ENCODE assay signal across 39 mouse cellular contexts in genomic region chr2:122241226-122241625, GRCm38 (mm10). TPM values are rescaled to one million over a fixed set of nuclear protein-coding genes. Genes with fewer than 3 reads are reported as not detected.
DNase-seq lines count a peak whose midpoint lies in the region; ATAC-seq and TF ChIP-seq lines count a peak whose summit lies in the region.
"Had no signal": no experiment of that assay in that cellular context is flagged by ENCODE, and none has a peak within 500 bp of the region (broad histone marks: within the 10 kb centered on the region; RNA-seq: fewer than 3 reads in every experiment).

No protein-coding gene starts in this region.

- no peaks in the 10 kb centered on the region for H3K9me3 ChIP-seq in kidney, embryonic 14.5 days (ENCODE audit: control insufficient read depth, low read length)
- no peaks in the 10 kb centered on the region for H3K9me3 ChIP-seq in intestine, embryonic 15.5 days
- no peaks in the 10 kb centered on the region for H3K9me3 ChIP-seq in liver, embryonic 14.5 days (ENCODE audit: control insufficient read depth, low read length)
- H3K9me3 ChIP-seq in forebrain, embryonic 11.5 days (ENCODE audit: control insufficient read depth, low read length), result no peaks in the 10 kb centered on the region
- H3K9me3 ChIP-seq: embryonic facial prominence, embryonic 13.5 days; forebrain, embryonic 12.5 days; limb, embryonic 13.5 days; midbrain, embryonic 10.5 days; midbrain, embryonic 15.5 days had no signal

- H3K4me1 ChIP-seq in kidney, embryonic 14.5 days (ENCODE audit: control insufficient read depth, insufficient read depth, low read length), result 0 out of 2 replicates have a peak, but pooled peaks cover 4% of the 10 kb centered on the region
- H3K4me1 ChIP-seq in intestine, embryonic 15.5 days (replicated peaks), result 0 out of 2 replicates have a peak, but pooled peaks cover 2% of the 10 kb centered on the region
- peaks cover 3 to 31% of the 10 kb centered on the region in 2 experiments for H3K4me1 ChIP-seq in liver, embryonic 14.5 days (replicated peaks; ENCODE audit: control insufficient read depth in 2 of 2, insufficient read depth in 2 of 2, low read length in 1 of 2)
- H3K4me1 ChIP-seq in forebrain, embryonic 11.5 days (replicated peaks; ENCODE audit: control insufficient read depth, insufficient read depth, low read length), result no peaks in the 10 kb centered on the region
- H3K4me1 ChIP-seq: forebrain, embryonic 12.5 days; limb, embryonic 13.5 days; midbrain, embryonic 10.5 days; midbrain, embryonic 15.5 days had no signal

- DNase-seq in kidney, adult 18-20 months, result peak; percentile 45
- peak; percentile 21 for DNase-seq in kidney, postnatal 14 days
- no peak for DNase-seq in liver, embryonic 14.5 days (ENCODE audit: low read depth in 3 of 3, low spot score in 3 of 3)
- no peak for DNase-seq in adrenal gland, postnatal 4 days (ENCODE audit: low spot score in 2 of 2)
- no peak for DNase-seq in forebrain, embryonic 11.5 days (ENCODE audit: low spot score)
- DNase-seq: adrenal gland, postnatal 10 days; cerebellum, adult 11-12 months; cerebellum, postnatal 10 days; forebrain, postnatal 0 days; gastrocnemius, postnatal 14 days; heart, postnatal 14 days; lung, embryonic 14.5 days; lung, postnatal 14 days; thymus, adult 18-20 months; thymus, postnatal 25 days had no signal

- H3K27me3 ChIP-seq in kidney, embryonic 14.5 days (ENCODE audit: control insufficient read depth, insufficient read depth, low read length), result no peaks in the 10 kb centered on the region
- no peaks in the 10 kb centered on the region for H3K27me3 ChIP-seq in intestine, embryonic 15.5 days (replicated peaks)
- no peaks in the 10 kb centered on the region for H3K27me3 ChIP-seq in liver, embryonic 14.5 days (ENCODE audit: control insufficient read depth, insufficient read depth, low read length)
- H3K27me3 ChIP-seq in forebrain, embryonic 11.5 days (ENCODE audit: control insufficient read depth, insufficient read depth, low read length), result no peaks in the 10 kb centered on the region
- H3K27me3 ChIP-seq: embryonic facial prominence, embryonic 13.5 days; forebrain, embryonic 12.5 days; limb, embryonic 13.5 days; midbrain, embryonic 15.5 days; Patski had no signal

- no peak overlapping the region for H3K4me2 ChIP-seq in kidney, embryonic 14.5 days (replicated peaks; ENCODE audit: low read depth, low read length)
- H3K4me2 ChIP-seq in intestine, embryonic 15.5 days (replicated peaks), result no peak overlapping the region
- no peak overlapping the region for H3K4me2 ChIP-seq in liver, embryonic 14.5 days (ENCODE audit: low read depth)
- no peak overlapping the region for H3K4me2 ChIP-seq in forebrain, embryonic 11.5 days (ENCODE audit: low read depth, low read length, severe bottlenecking)
- H3K4me2 ChIP-seq: embryonic facial prominence, embryonic 13.5 days; forebrain, embryonic 12.5 days; limb, embryonic 13.5 days; lung, embryonic 14.5 days; midbrain, embryonic 15.5 days had no signal

- 82% methylated on average over 4 of the region's 4 CpGs for WGBS in kidney, embryonic 14.5 days
- WGBS in intestine, embryonic 15.5 days, result 86% methylated on average over 4 of the region's 4 CpGs
- 73% methylated on average over 4 of the region's 4 CpGs for WGBS in liver, embryonic 14.5 days (ENCODE audit: insufficient replicate concordance)
- WGBS in forebrain, embryonic 11.5 days, result 87% methylated on average over 4 of the region's 4 CpGs

- no peak for TF ChIP-seq EP300 in liver, embryonic 14.5 days (IDR thresholded peaks at IDR 0.05; ENCODE audit: low read depth)

- H3K4me3 ChIP-seq in kidney, embryonic 14.5 days (ENCODE audit: low read length), result no peak overlapping the region
- no peak overlapping the region for H3K4me3 ChIP-seq in intestine, embryonic 15.5 days (replicated peaks)
- no peak overlapping the region for H3K4me3 ChIP-seq in liver, embryonic 14.5 days (ENCODE audit: insufficient read depth in 1 of 2, low read depth in 2 of 2, low read length in 2 of 2)
- H3K4me3 ChIP-seq in forebrain, embryonic 11.5 days (ENCODE audit: low read depth, low read length), result no peak overlapping the region
- H3K4me3 ChIP-seq: embryonic facial prominence, embryonic 13.5 days; forebrain, embryonic 12.5 days; limb, embryonic 13.5 days; midbrain, embryonic 10.5 days; midbrain, embryonic 15.5 days had no signal

- no peak overlapping the region for H3K27ac ChIP-seq in kidney, embryonic 14.5 days (ENCODE audit: low read depth, low read length)
- H3K27ac ChIP-seq in intestine, embryonic 15.5 days, result peak overlapping the region; percentile 22; the same call in 1 of the 2 replicates
- H3K27ac ChIP-seq in liver, embryonic 14.5 days, result peak overlapping the region; percentile 31; the same call in 1 of the 2 replicates
- H3K27ac ChIP-seq in forebrain, embryonic 11.5 days (ENCODE audit: low read depth, low read length), result no peak overlapping the region
- H3K27ac ChIP-seq: embryonic facial prominence, embryonic 13.5 days; forebrain, embryonic 12.5 days; hindbrain, postnatal 0 days; kidney, postnatal 0 days; limb, embryonic 13.5 days; midbrain, embryonic 10.5 days; midbrain, embryonic 15.5 days; stomach, postnatal 0 days had no signal

- no peak for ATAC-seq in kidney, embryonic 14.5 days (ENCODE audit: low FRiP score, low TSS enrichment)
- ATAC-seq in intestine, embryonic 15.5 days, result no peak
- ATAC-seq in liver, embryonic 14.5 days (ENCODE audit: insufficient read depth), result no peak
- ATAC-seq in megakaryocyte, adult 5-6 weeks (ENCODE audit: poor library complexity, severe bottlenecking), result no peak
- no peak for ATAC-seq in forebrain, embryonic 11.5 days (replicated peaks; ENCODE audit: low FRiP score)
- ATAC-seq: forebrain, postnatal 0 days; hindbrain, postnatal 0 days; midbrain, embryonic 15.5 days; Patski had no signal

- H3K36me3 ChIP-seq in kidney, embryonic 14.5 days (ENCODE audit: control insufficient read depth, insufficient read depth, low read length), result no peaks in the 10 kb centered on the region
- no peaks in the 10 kb centered on the region for H3K36me3 ChIP-seq in intestine, embryonic 15.5 days
- no peaks in the 10 kb centered on the region; the same call in none of the 2 replicates for H3K36me3 ChIP-seq in liver, embryonic 14.5 days (replicated peaks; ENCODE audit: control insufficient read depth, insufficient read depth, low read depth)
- no peaks in the 10 kb centered on the region for H3K36me3 ChIP-seq in forebrain, embryonic 11.5 days (ENCODE audit: control insufficient read depth, insufficient read depth, low read length)
- H3K36me3 ChIP-seq: embryonic facial prominence, embryonic 13.5 days; forebrain, embryonic 12.5 days; limb, embryonic 13.5 days; midbrain, embryonic 10.5 days; midbrain, embryonic 15.5 days had no signal

- H3K9ac ChIP-seq in kidney, embryonic 14.5 days (ENCODE audit: low read depth, low read length), result no peak overlapping the region
- no peak overlapping the region for H3K9ac ChIP-seq in intestine, embryonic 15.5 days
- H3K9ac ChIP-seq in liver, embryonic 14.5 days (replicated peaks), result no peak overlapping the region
- H3K9ac ChIP-seq in forebrain, embryonic 11.5 days (ENCODE audit: low read length), result no peak overlapping the region
- H3K9ac ChIP-seq: embryonic facial prominence, embryonic 13.5 days; forebrain, embryonic 12.5 days; forebrain, postnatal 0 days; limb, embryonic 13.5 days; lung, embryonic 14.5 days; midbrain, embryonic 15.5 days had no signal

- no peak for TF ChIP-seq CTCF in liver, embryonic 14.5 days (IDR thresholded peaks at IDR 0.05; ENCODE audit: low read depth)

RNA-seq across cellular contexts. Expression of gene Sord, which starts 6.7 kb away (rescaled TPM):
- polyA plus RNA-seq in kidney, embryonic 14.5 days (2014; fragmentation: Nextera tagmentation; extraction: Ambion mirVana), result 13.6 and 24.0 TPM in 2 replicates
- polyA plus RNA-seq in intestine, embryonic 15.5 days (2015; fragmentation: Nextera tagmentation; extraction: Ambion mirVana), result 68.1 and 68.6 TPM in 2 replicates
- 47.6 and 68.4 TPM in 2 replicates for polyA plus RNA-seq in liver, embryonic 14.5 days (2012; rRNA removed)
- polyA plus RNA-seq in liver, embryonic 14.5 days (2014; fragmentation: Nextera tagmentation; extraction: Ambion mirVana), result 146 and 160 TPM in 2 replicates
- total RNA-seq in adrenal gland, postnatal 4 days (2021), result 10 to 100 TPM; 61.4 to 77.3 TPM
- 26.3 and 27.8 TPM in 2 replicates for total RNA-seq in megakaryocyte, adult 5-6 weeks (2015)
- 34.9 and 36.1 TPM in 2 replicates for total RNA-seq in megakaryocyte, adult 5-6 weeks (2017)
- 28.4 and 31.7 TPM in 2 replicates for polyA plus RNA-seq in forebrain, embryonic 11.5 days (2014; fragmentation: Nextera tagmentation; extraction: Ambion mirVana)

RNA-seq across cellular contexts. Expression of gene Terb2, which starts 55.2 kb away (rescaled TPM):
- polyA plus RNA-seq in kidney, embryonic 14.5 days (2014; fragmentation: Nextera tagmentation; extraction: Ambion mirVana), result not detected in 2 replicates
- polyA plus RNA-seq in intestine, embryonic 15.5 days (2015; fragmentation: Nextera tagmentation; extraction: Ambion mirVana), result not detected in 2 replicates
- not detected in 2 replicates for polyA plus RNA-seq in liver, embryonic 14.5 days (2012; rRNA removed)
- not detected in 2 replicates for polyA plus RNA-seq in liver, embryonic 14.5 days (2014; fragmentation: Nextera tagmentation; extraction: Ambion mirVana)
- total RNA-seq in adrenal gland, postnatal 4 days (2021), result not detected
- not detected in 2 replicates for total RNA-seq in megakaryocyte, adult 5-6 weeks (2015)
- total RNA-seq in megakaryocyte, adult 5-6 weeks (2017), result not detected in 2 replicates
- polyA plus RNA-seq in forebrain, embryonic 11.5 days (2014; fragmentation: Nextera tagmentation; extraction: Ambion mirVana), result not detected in 2 replicates
- total RNA-seq: adrenal gland, postnatal 10 days; common myeloid progenitor, adult 5-6 weeks; forebrain, postnatal 0 days; gastrocnemius, postnatal 14 days; granulocyte monocyte progenitor cell, adult 5-6 weeks; heart, postnatal 14 days; hindbrain, postnatal 0 days; layer of hippocampus, adult 8-10 months; layer of hippocampus, postnatal 25 days; left cerebral cortex, adult 8-10 months; left cerebral cortex, postnatal 36 days; MEL; neutrophil, adult 5-6 weeks had no signal
- polyA plus RNA-seq: embryonic facial prominence, embryonic 13.5 days; forebrain, embryonic 12.5 days; forebrain, postnatal 0 days; heart, embryonic 14.5 days; hindbrain, embryonic 11.5 days; hindbrain, postnatal 0 days; kidney, postnatal 0 days; limb, embryonic 13.5 days; lung, embryonic 14.5 days; midbrain, embryonic 10.5 days; midbrain, embryonic 15.5 days; neural tube, embryonic 11.5 days; Patski; spleen, adult 2 months; stomach, postnatal 0 days had no signal

RNA-seq across cellular contexts. Expression of gene Patl2, which starts 55.2 kb away (rescaled TPM):
- polyA plus RNA-seq in kidney, embryonic 14.5 days (2014; fragmentation: Nextera tagmentation; extraction: Ambion mirVana), result not detected in 2 replicates
- polyA plus RNA-seq in intestine, embryonic 15.5 days (2015; fragmentation: Nextera tagmentation; extraction: Ambion mirVana), result not detected in 2 replicates
- 0.01 and 0.04 TPM in 2 replicates for polyA plus RNA-seq in liver, embryonic 14.5 days (2012; rRNA removed)
- polyA plus RNA-seq in liver, embryonic 14.5 days (2014; fragmentation: Nextera tagmentation; extraction: Ambion mirVana), result 0.11 TPM in 1 of 2 replicates, not detected in the other
- under 1 TPM in 1 of 2 experiments, not detected in 1; 0.45 TPM for total RNA-seq in adrenal gland, postnatal 4 days (2021)
- not detected in 2 replicates for total RNA-seq in megakaryocyte, adult 5-6 weeks (2015)
- not detected in 2 replicates for total RNA-seq in megakaryocyte, adult 5-6 weeks (2017)
- polyA plus RNA-seq in forebrain, embryonic 11.5 days (2014; fragmentation: Nextera tagmentation; extraction: Ambion mirVana), result not detected in 2 replicates
- total RNA-seq: common myeloid progenitor, adult 5-6 weeks; forebrain, postnatal 0 days; gastrocnemius, postnatal 14 days; granulocyte monocyte progenitor cell, adult 5-6 weeks; heart, postnatal 14 days; hindbrain, postnatal 0 days; layer of hippocampus, postnatal 25 days; left cerebral cortex, postnatal 36 days; neutrophil, adult 5-6 weeks had no signal
- polyA plus RNA-seq: embryonic facial prominence, embryonic 13.5 days; forebrain, embryonic 12.5 days; forebrain, postnatal 0 days; heart, embryonic 14.5 days; limb, embryonic 13.5 days; lung, embryonic 14.5 days; midbrain, embryonic 10.5 days; midbrain, embryonic 15.5 days; neural tube, embryonic 11.5 days; stomach, postnatal 0 days had no signal

RNA-seq across cellular contexts. Expression of gene Duox2, which starts 57.0 kb away (rescaled TPM):
- polyA plus RNA-seq in kidney, embryonic 14.5 days (2014; fragmentation: Nextera tagmentation; extraction: Ambion mirVana), result 0.05 TPM in 1 of 2 replicates, not detected in the other
- 0.08 TPM in 1 of 2 replicates, not detected in the other for polyA plus RNA-seq in intestine, embryonic 15.5 days (2015; fragmentation: Nextera tagmentation; extraction: Ambion mirVana)
- polyA plus RNA-seq in liver, embryonic 14.5 days (2012; rRNA removed), result 0.01 TPM in 1 of 2 replicates, not detected in the other
- not detected in 2 replicates for polyA plus RNA-seq in liver, embryonic 14.5 days (2014; fragmentation: Nextera tagmentation; extraction: Ambion mirVana)
- under 1 TPM; 0.08 to 0.17 TPM for total RNA-seq in adrenal gland, postnatal 4 days (2021)
- not detected in 2 replicates for total RNA-seq in megakaryocyte, adult 5-6 weeks (2015)
- total RNA-seq in megakaryocyte, adult 5-6 weeks (2017), result not detected in 2 replicates
- polyA plus RNA-seq in forebrain, embryonic 11.5 days (2014; fragmentation: Nextera tagmentation; extraction: Ambion mirVana), result not detected in 2 replicates
- total RNA-seq: common myeloid progenitor, adult 5-6 weeks; granulocyte monocyte progenitor cell, adult 5-6 weeks; left cerebral cortex, postnatal 36 days; MEL; neutrophil, adult 5-6 weeks had no signal
- polyA plus RNA-seq: forebrain, embryonic 12.5 days; forebrain, postnatal 0 days; hindbrain, embryonic 11.5 days; midbrain, embryonic 10.5 days; midbrain, embryonic 15.5 days had no signal

RNA-seq across cellular contexts. Expression of gene Duoxa2, which starts 57.5 kb away (rescaled TPM):
- 0.22 TPM in 1 of 2 replicates, not detected in the other for polyA plus RNA-seq in kidney, embryonic 14.5 days (2014; fragmentation: Nextera tagmentation; extraction: Ambion mirVana)
- 0.14 and 0.25 TPM in 2 replicates for polyA plus RNA-seq in intestine, embryonic 15.5 days (2015; fragmentation: Nextera tagmentation; extraction: Ambion mirVana)
- polyA plus RNA-seq in liver, embryonic 14.5 days (2012; rRNA removed), result not detected in 2 replicates
- polyA plus RNA-seq in liver, embryonic 14.5 days (2014; fragmentation: Nextera tagmentation; extraction: Ambion mirVana), result not detected in 2 replicates
- under 1 TPM in 1 of 2 experiments, not detected in 1; 0.20 TPM for total RNA-seq in adrenal gland, postnatal 4 days (2021)
- total RNA-seq in megakaryocyte, adult 5-6 weeks (2015), result not detected in 2 replicates
- total RNA-seq in megakaryocyte, adult 5-6 weeks (2017), result not detected in 2 replicates
- not detected in 2 replicates for polyA plus RNA-seq in forebrain, embryonic 11.5 days (2014; fragmentation: Nextera tagmentation; extraction: Ambion mirVana)
- total RNA-seq: adrenal gland, postnatal 10 days; common myeloid progenitor, adult 5-6 weeks; forebrain, postnatal 0 days; gastrocnemius, postnatal 14 days; granulocyte monocyte progenitor cell, adult 5-6 weeks; layer of hippocampus, adult 8-10 months; layer of hippocampus, postnatal 25 days; left cerebral cortex, adult 8-10 months; left cerebral cortex, postnatal 36 days; MEL had no signal
- polyA plus RNA-seq: embryonic facial prominence, embryonic 13.5 days; forebrain, embryonic 12.5 days; heart, embryonic 14.5 days; hindbrain, embryonic 11.5 days; kidney, postnatal 0 days; lung, embryonic 14.5 days; midbrain, embryonic 10.5 days; Patski; spleen, adult 2 months had no signal

Comparison
In these comparisons a context has a peak if more than half of its experiments do, and no peak if none do; other contexts are left out.
1. DNase-seq: peak in kidney, adult 18-20 months (single experiment) and kidney, postnatal 14 days (single experiment); none in liver, embryonic 14.5 days (0 of 3), adrenal gland, postnatal 4 days (0 of 2) and forebrain, embryonic 11.5 days (single experiment).
2. H3K27ac ChIP-seq: peak in intestine, embryonic 15.5 days (single experiment) and liver, embryonic 14.5 days (single experiment); none in kidney, embryonic 14.5 days (single experiment) and forebrain, embryonic 11.5 days (single experiment).